Mouse (Mus musculus): ENCODE results near the gene Prrt1.

DNA sequence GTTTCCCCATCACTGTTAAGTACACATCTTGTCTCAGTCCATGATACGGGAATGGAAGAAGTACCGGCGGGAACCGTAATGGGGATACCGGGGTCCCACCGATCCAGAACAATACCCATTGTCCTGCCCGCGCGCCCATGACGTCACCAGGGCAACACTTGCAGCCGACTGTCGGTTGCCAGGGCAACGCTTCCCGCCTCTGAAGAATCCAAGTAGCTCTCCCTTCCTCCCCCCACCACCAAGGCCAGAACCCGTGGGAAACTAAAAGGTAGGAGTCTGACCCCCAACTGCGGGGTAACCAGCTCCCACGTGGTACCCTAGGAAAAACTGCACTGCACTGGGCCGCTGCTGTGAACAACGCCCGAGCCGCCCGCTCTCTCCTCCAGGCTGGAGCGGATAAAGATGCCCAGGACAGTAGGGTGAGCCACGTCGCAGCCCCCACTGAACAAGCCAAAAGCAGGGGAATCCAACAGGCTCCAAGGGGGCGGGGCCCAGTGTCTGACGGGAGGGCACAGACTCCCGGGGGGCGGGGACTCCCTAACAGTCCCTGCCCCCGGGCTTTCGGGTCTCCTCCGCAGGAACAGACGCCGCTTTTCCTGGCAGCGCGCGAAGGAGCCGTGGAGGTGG is 42.4 kb upstream of the Prrt1 start:
- TF ChIP-seq EP300 (optimal IDR thresholded peaks at IDR 0.05) (no peak), CTCF (IDR thresholded peaks at IDR 0.05; ENCODE audit: low read depth) (no peak)

Data from stomach, postnatal 0 days (tissue).